Mouse (Mus musculus) forebrain, embryonic 11.5 days (tissue): ENCODE data around the gene Snf8. TPM values are rescaled to one million over a fixed set of nuclear protein-coding genes. Genes with fewer than 3 reads are reported as not detected.

Experiments
- ATAC-seq: fragments of 200-750 bp; cut with Nextera tagmentation; replicated peaks from 2 replicates; pipeline ENCODE4 v1.8.0; 2017; ENCODE audit warnings: moderate TSS enrichment; ENCODE audit not compliant: low FRiP score
- DNase-seq: peaks from one replicate; pipeline ENCODE4 v3.0.0-alpha.2; 2017; ENCODE audit warnings: low spot score
- H3K27ac ChIP-seq: fragments of 300-500 bp; sonication (generic); 2 replicates; pipeline ENCODE4 v1.5.1; 2014; ENCODE audit warnings: low read depth, low read length
- H3K27me3 ChIP-seq: fragments of 300-500 bp; sonication (generic); 2 replicates; pipeline ENCODE4 v1.6.1; 2014; ENCODE audit warnings: mild to moderate bottlenecking, low read length, mixed read lengths; ENCODE audit not compliant: control insufficient read depth, insufficient read depth
- H3K36me3 ChIP-seq: fragments of 300-500 bp; sonication (generic); 2 replicates; pipeline ENCODE4 v1.6.1; 2014; ENCODE audit warnings: mild to moderate bottlenecking, low read length, moderate library complexity, mixed read lengths; ENCODE audit not compliant: control insufficient read depth, insufficient read depth
- H3K4me1 ChIP-seq: fragments of 300-500 bp; sonication (generic); replicated peaks from 2 replicates; pipeline ENCODE4 v1.6.1; 2014; ENCODE audit warnings: low read length, mixed read lengths; ENCODE audit not compliant: control insufficient read depth, insufficient read depth
- H3K4me2 ChIP-seq: fragments of 300-500 bp; sonication (generic); 2 replicates; pipeline ENCODE4 v1.6.1; 2014; ENCODE audit warnings: low read depth, mild to moderate bottlenecking, low read length, moderate library complexity, mixed read lengths; ENCODE audit not compliant: severe bottlenecking
- H3K4me3 ChIP-seq: fragments of 300-500 bp; sonication (generic); 2 replicates; pipeline ENCODE4 v1.5.1; 2014; ENCODE audit warnings: low read depth, low read length
- H3K9ac ChIP-seq: fragments of 300-500 bp; sonication (generic); 2 replicates; pipeline ENCODE4 v1.6.1; 2014; ENCODE audit warnings: low read length
- H3K9me3 ChIP-seq: fragments of 300-500 bp; sonication (generic); 2 replicates; pipeline ENCODE4 v1.6.1; 2016; ENCODE audit warnings: low read length, mixed read lengths; ENCODE audit not compliant: control insufficient read depth
- WGBS: fragments of 180-500 bp; shearing (Covaris S2); extraction: QIAGEN DNeasy Blood & Tissue Kit; methylation state at CpG from one replicate; pipeline ENCODE4 v1.1.7; 2014; 5-methylcytosine and 5-hydroxymethylcytosine counted together
- polyA plus RNA-seq: library from polyadenylated mRNA; unstranded; fragments of >200 nt; fragmentation: Nextera tagmentation; extraction: Ambion mirVana; gene quantifications from 2 replicates; pipeline ENCODE4 v1.2.1, GENCODE M21; 2014

Snf8 gene
- polyA plus RNA-seq, 1 experiment from 2014 or later = 39.4 TPM

DNA sequence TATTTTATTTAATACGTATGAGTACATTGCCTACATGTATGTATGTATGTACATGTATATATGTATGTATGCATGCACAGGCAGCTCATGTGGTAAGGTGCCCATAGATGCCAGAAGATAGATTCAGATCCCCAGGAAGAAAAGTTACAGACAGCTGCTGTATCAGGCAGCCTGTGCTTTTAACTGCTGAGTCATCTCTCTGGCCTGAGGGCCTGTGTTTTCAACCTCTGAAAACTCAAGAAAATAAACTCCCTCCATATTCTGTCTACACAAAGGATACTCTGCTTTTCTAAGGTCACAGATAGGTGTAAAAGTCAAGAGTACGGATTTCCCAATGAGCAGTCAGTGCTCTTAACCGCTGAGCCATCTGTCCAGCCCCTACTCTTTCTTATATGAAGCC, 16.2 kb downstream of the Snf8 start:
- 93% methylated on average over 3 of the region's 3 CpGs for WGBS
- Histone ChIP-seq H3K9ac (no peak overlapping the region), H3K4me2 (no peak overlapping the region), H3K36me3 (peaks cover 8% of the 10 kb centered on the region), H3K27me3 (no peaks in the 10 kb centered on the region), H3K9me3 (no peaks in the 10 kb centered on the region), H3K4me1 (no peaks in the 10 kb centered on the region), H3K4me3 (no peak overlapping the region), H3K27ac (no peak overlapping the region)
- DNase-seq = no peak
- no peak for ATAC-seq

DNA sequence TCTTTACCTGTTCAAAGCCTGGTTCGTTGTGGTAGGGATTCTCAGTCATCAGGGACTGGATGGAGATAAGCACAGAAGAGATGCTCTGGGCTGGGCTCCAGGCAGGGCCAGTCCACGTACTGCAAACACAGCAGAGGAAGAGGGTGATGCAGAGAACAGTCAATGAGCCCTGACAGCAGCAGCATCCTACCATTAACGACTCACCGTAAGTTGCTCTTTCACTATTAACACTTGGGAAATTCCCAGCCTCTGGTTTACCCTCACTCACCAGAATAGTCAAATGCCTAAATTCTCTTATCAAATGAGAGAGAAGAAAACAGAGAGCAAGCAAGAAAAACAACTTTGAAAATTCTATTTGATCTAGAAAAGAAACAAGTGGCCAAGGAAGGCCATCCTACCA, 23.6 kb downstream of the Snf8 start:
- H3K4me3 ChIP-seq = no peak overlapping the region
- no peaks in the 10 kb centered on the region for H3K9me3 ChIP-seq
- no peak overlapping the region for H3K27ac ChIP-seq
- no peaks in the 10 kb centered on the region for H3K27me3 ChIP-seq
- no peak for DNase-seq
- H3K9ac ChIP-seq = no peak overlapping the region
- no peak overlapping the region for H3K4me2 ChIP-seq
- 89% methylated on average over 4 of the region's 4 CpGs for WGBS
- no peak for ATAC-seq
- H3K4me1 ChIP-seq = no peaks in the 10 kb centered on the region; the same call in 1 of the 2 replicates
- H3K36me3 ChIP-seq = peaks cover 10% of the 10 kb centered on the region; the same call in 1 of the 2 replicates

- H3K9ac ChIP-seq = peak overlapping the region; percentile 87
- 0% methylated on average over 38 of the region's 64 CpGs for WGBS
- H3K9me3 ChIP-seq = no peaks in the 10 kb centered on the region
- H3K4me3 ChIP-seq = peak overlapping the region; percentile 97
- peak; percentile 77 for DNase-seq
- peak overlapping the region; percentile 89 for H3K4me2 ChIP-seq
- H3K4me1 ChIP-seq = peaks cover 5% of the 10 kb centered on the region
- H3K36me3 ChIP-seq = peaks cover 3% of the 10 kb centered on the region; the same call in 1 of the 2 replicates
- H3K27me3 ChIP-seq = no peaks in the 10 kb centered on the region
- ATAC-seq = peak; percentile 74
- peak overlapping the region; percentile 66 for H3K27ac ChIP-seq
Measured at GRCm38 (mm10) chr11:96064521-96065214, 30.0 kb downstream of the Snf8 start.

DNA sequence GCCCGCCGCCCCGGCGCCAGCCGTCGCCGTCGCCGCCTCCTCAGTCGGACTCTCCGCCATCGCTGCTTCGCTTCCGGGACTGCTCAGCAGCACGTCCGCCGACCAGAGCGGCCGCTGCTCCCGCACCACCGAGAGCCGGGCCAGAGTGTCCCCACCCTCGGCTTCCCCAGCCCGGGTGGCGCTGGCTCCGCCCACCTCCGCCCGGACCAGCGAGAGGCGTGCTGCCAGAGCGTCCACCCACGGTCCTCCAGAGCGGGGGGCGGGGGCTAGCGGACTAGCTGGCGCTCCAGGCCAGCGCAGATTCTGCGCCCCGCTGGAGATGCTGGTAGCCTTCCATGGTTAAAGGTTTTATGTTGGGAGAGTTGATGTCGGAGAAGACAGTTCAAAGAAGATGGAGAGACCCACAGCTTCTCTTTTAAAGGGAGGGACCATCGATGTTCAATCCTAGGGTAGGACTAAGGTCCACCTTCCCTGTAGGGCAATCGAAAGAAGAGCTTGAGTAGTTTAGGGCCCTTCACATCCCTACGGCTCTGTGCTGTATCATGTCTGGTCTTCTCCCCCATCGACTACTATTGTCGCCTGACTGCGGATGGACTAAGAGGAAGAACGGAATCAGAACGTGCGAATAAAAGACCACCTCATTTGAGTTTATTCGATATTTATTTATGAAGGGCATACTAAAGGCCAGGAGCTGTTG, 30.7 kb downstream of the Snf8 start, which contains the start of gene Ube2z:
Gene Ube2z (minus strand): TSS at position 174 of the 697 bp plus-strand sequence.
- no peaks in the 10 kb centered on the region for H3K9me3 ChIP-seq
- H3K27me3 ChIP-seq = no peaks in the 10 kb centered on the region
- 7% methylated on average over 33 of the region's 50 CpGs for WGBS
- ATAC-seq (peak; percentile 99), DNase-seq (peak; percentile 98)
- peak within 1 kb of the TSS; percentile 87 for H3K9ac ChIP-seq
- H3K36me3 ChIP-seq = no peaks in the 10 kb centered on the region; the same call in 1 of the 2 replicates
- peak within 1 kb of the TSS; percentile 89 for H3K4me2 ChIP-seq
- H3K4me3 ChIP-seq = peak within 1 kb of the TSS; percentile 97
- H3K4me1 ChIP-seq = peaks cover 5% of the 10 kb centered on the region
- peak within 1 kb of the TSS; percentile 66 for H3K27ac ChIP-seq

- no peak overlapping the region for H3K4me2 ChIP-seq
- no peaks in the 10 kb centered on the region for H3K9me3 ChIP-seq
- ATAC-seq (no peak), DNase-seq (no peak)
- 83% methylated on average over 5 of the region's 5 CpGs for WGBS
- H3K27ac ChIP-seq = no peak overlapping the region
- H3K9ac ChIP-seq = no peak overlapping the region
- no peaks in the 10 kb centered on the region for H3K27me3 ChIP-seq
- peaks cover 6% of the 10 kb centered on the region; the same call in 1 of the 2 replicates for H3K36me3 ChIP-seq
- peaks cover 5% of the 10 kb centered on the region for H3K4me1 ChIP-seq
- H3K4me3 ChIP-seq = no peak overlapping the region
Measured at GRCm38 (mm10) chr11:96068231-96068630, 33.5 kb downstream of the Snf8 start.

GRCm38 (mm10) chr11:96070353-96070752, 35.7 kb downstream of the Snf8 start:
- H3K9me3 ChIP-seq = no peaks in the 10 kb centered on the region
- no peak for ATAC-seq
- no peak for DNase-seq
- H3K4me1 ChIP-seq = peaks cover 8% of the 10 kb centered on the region
- no peak overlapping the region for H3K4me2 ChIP-seq
- no peaks in the 10 kb centered on the region for H3K27me3 ChIP-seq
- no peak overlapping the region for H3K9ac ChIP-seq
- no peak overlapping the region for H3K27ac ChIP-seq
- H3K4me3 ChIP-seq = no peak overlapping the region
- H3K36me3 ChIP-seq = peaks cover 6% of the 10 kb centered on the region; the same call in 1 of the 2 replicates
- WGBS = 93% methylated on average over 7 of the region's 7 CpGs

- H3K9ac ChIP-seq = no peak overlapping the region
- H3K4me2 ChIP-seq = no peak overlapping the region
- H3K4me3 ChIP-seq = no peak overlapping the region
- H3K9me3 ChIP-seq = no peaks in the 10 kb centered on the region
- ATAC-seq (no peak), DNase-seq (no peak)
- H3K36me3 ChIP-seq = peaks cover 6% of the 10 kb centered on the region; the same call in 1 of the 2 replicates
- 80% methylated on average over 1 of the region's 1 CpGs for WGBS
- no peaks in the 10 kb centered on the region for H3K27me3 ChIP-seq
- no peak overlapping the region for H3K27ac ChIP-seq
- H3K4me1 ChIP-seq = peaks cover 6% of the 10 kb centered on the region
Measured at GRCm38 (mm10) chr11:96071013-96071412, 36.3 kb downstream of the Snf8 start.

GRCm38 (mm10) chr11:96073295-96073993, 38.8 kb downstream of the Snf8 start:
- no peak overlapping the region for H3K4me3 ChIP-seq
- H3K36me3 ChIP-seq = peaks cover 6% of the 10 kb centered on the region; the same call in 1 of the 2 replicates
- DNase-seq = no peak
- 90% methylated on average over 7 of the region's 9 CpGs for WGBS
- H3K9ac ChIP-seq = no peak overlapping the region
- peaks cover 6% of the 10 kb centered on the region for H3K4me1 ChIP-seq
- H3K27ac ChIP-seq = no peak overlapping the region
- H3K27me3 ChIP-seq = no peaks in the 10 kb centered on the region
- ATAC-seq = no peak
- H3K9me3 ChIP-seq = no peaks in the 10 kb centered on the region
- no peak overlapping the region for H3K4me2 ChIP-seq
